Mouse (Mus musculus) telencephalon, adult 2 months (tissue): ENCODE results near the gene Rab38.

Source experiments
- DNase-seq: peaks from one replicate; pipeline ENCODE4 v3.0.0-alpha.2; 2011; ENCODE audit warnings: low read depth, low spot score

Rab38 gene

DNA sequence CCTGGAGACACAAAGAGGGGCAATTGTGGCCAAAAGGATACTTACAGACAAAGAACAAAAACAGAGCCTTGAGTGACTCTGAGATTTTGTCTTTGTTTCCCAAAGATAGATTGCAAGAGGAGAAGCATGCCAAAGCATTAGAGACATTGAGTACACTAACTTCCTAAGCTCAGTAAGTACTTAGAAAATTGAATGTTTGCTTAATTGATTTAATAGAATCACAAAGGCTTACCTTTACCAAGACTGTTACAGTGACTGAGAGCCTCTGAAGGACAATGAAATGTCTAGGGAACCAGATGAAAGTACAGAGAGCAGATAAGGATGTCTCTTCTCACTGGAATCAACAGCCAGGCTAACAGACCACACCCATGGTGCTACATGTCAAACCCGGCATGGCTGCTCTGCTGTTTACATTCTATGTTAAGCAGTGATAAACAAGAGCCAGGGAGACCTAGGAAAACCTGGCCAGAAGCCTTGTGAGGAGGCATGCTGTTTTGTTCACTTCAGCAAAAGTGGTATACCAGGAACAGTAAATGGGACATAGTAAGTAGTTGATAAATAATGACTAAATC lies 97.1 kb downstream of the Rab38 start:
- no peak for DNase-seq

- DNase-seq = no peak
Observed at GRCm38 (mm10) chr7:88536127-88536531, 106.1 kb downstream of the Rab38 start.

- DNase-seq = no peak
Observed at GRCm38 (mm10) chr7:88536743-88537142, 106.7 kb downstream of the Rab38 start.
